Mouse (Mus musculus) kidney, postnatal 10 days (tissue): Measurements from ENCODE around the gene Sugp1.
"Not testable (repeated sequence)": the region's sequence is repeated elsewhere in the genome, so short reads cannot be mapped to it uniquely, and the experiment has no call there.

Experiments
- DNase-seq: peaks from one replicate; pipeline ENCODE4 v3.0.0; 2021; ENCODE audit warnings: mixed read lengths

The Sugp1 gene

GRCm38 (mm10) chr8:70049662-70050061 is 7.0 kb downstream of the Sugp1 start:
- no peak for DNase-seq

- DNase-seq, result not testable (repeated sequence)
Observed at GRCm38 (mm10) chr8:70050434-70050833, 7.8 kb downstream of the Sugp1 start.

- no peak for DNase-seq
Observed at GRCm38 (mm10) chr8:70057721-70058120, 15.1 kb downstream of the Sugp1 start.

- peak; percentile 11 for DNase-seq
Observed at GRCm38 (mm10) chr8:70071836-70072440, 29.3 kb downstream of the Sugp1 start.

- peak; percentile 69 for DNase-seq
Observed at GRCm38 (mm10) chr8:70072441-70073069, 29.9 kb downstream of the Sugp1 start, which contains the start of gene Tm6sf2. Gene Tm6sf2, plus strand, starts transcription at chr8:70072924.

- no peak for DNase-seq
Observed at GRCm38 (mm10) chr8:70073120-70073519, 30.5 kb downstream of the Sugp1 start.

GRCm38 (mm10) chr8:70073682-70074081 is 31.1 kb downstream of the Sugp1 start:
- no peak for DNase-seq

GRCm38 (mm10) chr8:70081976-70082375 is 39.4 kb downstream of the Sugp1 start:
- no peak for DNase-seq

- peak; percentile 67 for DNase-seq
Observed at GRCm38 (mm10) chr8:70083285-70083684, 40.7 kb downstream of the Sugp1 start, which contains the start of gene Hapln4. Gene Hapln4, plus strand, starts transcription at chr8:70083457.

- peak; percentile 15 for DNase-seq
Observed at GRCm38 (mm10) chr8:70084191-70085065, 41.8 kb downstream of the Sugp1 start.

GRCm38 (mm10) chr8:70086151-70086550 is 43.5 kb downstream of the Sugp1 start:
- no peak for DNase-seq

- no peak for DNase-seq
Observed at GRCm38 (mm10) chr8:70087237-70087636, 44.6 kb downstream of the Sugp1 start.

- DNase-seq, result peak; percentile 61
Observed at GRCm38 (mm10) chr8:70087836-70088650, 45.4 kb downstream of the Sugp1 start.

- DNase-seq, result no peak
Observed at GRCm38 (mm10) chr8:70089296-70089960, 46.8 kb downstream of the Sugp1 start.

- DNase-seq, result no peak
Observed at GRCm38 (mm10) chr8:70092786-70093185, 50.2 kb downstream of the Sugp1 start.

- DNase-seq, result no peak
Observed at GRCm38 (mm10) chr8:70099276-70099675, 56.7 kb downstream of the Sugp1 start.

- DNase-seq, result no peak
Observed at GRCm38 (mm10) chr8:70100241-70100640, 57.6 kb downstream of the Sugp1 start.

- peak; percentile 57 for DNase-seq
Observed at GRCm38 (mm10) chr8:70104506-70104905, 61.9 kb downstream of the Sugp1 start.

GRCm38 (mm10) chr8:70104922-70105321 is 62.3 kb downstream of the Sugp1 start:
- DNase-seq, result no peak

GRCm38 (mm10) chr8:70110451-70110850 is 67.8 kb downstream of the Sugp1 start:
- no peak for DNase-seq

- DNase-seq, result no peak
Observed at GRCm38 (mm10) chr8:70111192-70111795, 68.7 kb downstream of the Sugp1 start.
